Mouse (Mus musculus) limb, embryonic 10.5 days (tissue): ENCODE measurements around the gene Ube2c. TPM values are rescaled to one million over a fixed set of nuclear protein-coding genes. Genes with fewer than 3 reads are reported as not detected.

ENCODE experiments used
- DNase-seq: peaks from one replicate; pipeline ENCODE4 v3.0.0-alpha.2; 2017; ENCODE audit warnings: low spot score
- H3K27ac ChIP-seq: fragments of 300-500 bp; sonication (generic); 2 replicates; pipeline ENCODE4 v1.5.1; 2016; ENCODE audit warnings: mild to moderate bottlenecking
- H3K27me3 ChIP-seq: fragments of 300-500 bp; sonication (generic); 2 replicates; pipeline ENCODE4 v1.6.1; 2016; ENCODE audit warnings: low read depth, mild to moderate bottlenecking; ENCODE audit not compliant: poor library complexity, severe bottlenecking
- H3K36me3 ChIP-seq: fragments of 300-500 bp; sonication (generic); 2 replicates; pipeline ENCODE4 v1.6.1; 2016; ENCODE audit warnings: mild to moderate bottlenecking, moderate library complexity
- H3K4me1 ChIP-seq: fragments of 300-500 bp; sonication (generic); 2 replicates; pipeline ENCODE4 v1.6.1; 2016
- H3K4me3 ChIP-seq: fragments of 300-500 bp; sonication (generic); 2 replicates; pipeline ENCODE4 v1.5.1; 2016; ENCODE audit warnings: mild to moderate bottlenecking, moderate library complexity
- H3K9me3 ChIP-seq: fragments of 300-500 bp; sonication (generic); replicated peaks from 2 replicates; pipeline ENCODE4 v1.6.1; 2016; ENCODE audit warnings: mild to moderate bottlenecking
- whole genome bisulfite sequencing: fragments of 180-500 bp; shearing (Covaris S2); methylation state at CpG from one replicate; pipeline ENCODE4 v1.1.7; 2016; 5-methylcytosine and 5-hydroxymethylcytosine counted together
- polyA plus RNA-seq: library from polyadenylated mRNA; unstranded; fragments of >200 nt; fragmentation: Nextera tagmentation; extraction: Ambion mirVana; gene quantifications from 2 replicates; pipeline ENCODE4 v1.2.1, GENCODE M21; 2016

Gene Ube2c
- polyA plus RNA-seq, 1 experiment from 2014 or later: 617 TPM

DNA sequence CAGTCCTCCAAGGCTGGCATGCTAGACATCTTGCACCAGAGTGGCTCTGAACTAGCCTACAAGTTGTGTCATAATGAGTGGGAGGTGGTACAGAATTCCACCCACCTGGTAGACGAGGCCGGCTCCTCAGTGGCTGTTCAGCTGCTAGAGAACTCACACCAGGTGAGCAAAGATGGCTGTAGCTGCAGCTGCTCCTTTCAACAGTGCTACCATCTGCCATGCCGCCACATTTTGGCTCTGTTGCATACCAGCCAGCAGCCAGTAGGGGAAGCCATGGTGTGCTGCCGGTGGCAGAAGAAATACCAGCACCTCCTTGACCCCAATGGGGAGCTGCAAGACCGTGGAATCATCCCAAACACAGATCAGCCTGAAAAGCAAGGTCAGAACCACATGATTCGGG lies 51.4 kb downstream of the Ube2c start:
- no peak for DNase-seq
- Histone ChIP-seq H3K9me3 (no peaks in the 10 kb centered on the region), H3K4me1 (peaks cover 12% of the 10 kb centered on the region), H3K4me3 (no peak overlapping the region), H3K36me3 (peaks cover 39% of the 10 kb centered on the region), H3K27me3 (no peaks in the 10 kb centered on the region), H3K27ac (no peak overlapping the region)
- WGBS: 85% methylated on average over 6 of the region's 6 CpGs

DNA sequence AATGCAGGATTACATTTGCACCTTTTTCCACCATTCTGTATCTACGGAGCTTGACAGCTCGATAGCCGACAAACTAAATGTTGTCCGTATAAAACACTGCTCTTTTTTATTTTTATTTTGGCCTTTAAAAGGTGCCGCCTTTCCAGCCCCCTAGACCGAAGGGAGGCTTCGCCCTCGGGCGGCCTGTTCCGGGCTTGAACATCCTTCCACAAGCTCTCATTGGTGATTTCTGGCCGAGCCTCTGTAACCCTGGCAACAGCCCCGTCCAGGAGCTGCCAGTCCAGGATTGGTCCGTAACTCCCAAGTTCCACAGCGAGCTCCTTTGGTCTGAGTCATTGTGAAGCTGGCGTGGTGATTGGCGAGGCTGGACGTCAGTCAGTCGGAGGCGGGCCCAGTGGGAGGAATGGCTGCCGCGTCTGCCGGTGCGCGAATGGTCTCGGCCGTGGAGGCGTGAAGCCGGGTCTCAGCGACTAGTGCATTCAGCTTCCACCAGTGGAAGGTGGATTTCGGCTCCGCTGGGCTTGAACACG lies 53.0 kb downstream of the Ube2c start, which contains the start of gene Zswim1:
Gene Zswim1, plus strand, starts transcription at position 51 of the 530 bp plus-strand sequence.
- Histone ChIP-seq H3K4me3 (peak within 1 kb of the TSS; percentile 85), H3K9me3 (no peaks in the 10 kb centered on the region), H3K36me3 (peaks cover 56% of the 10 kb centered on the region), H3K27ac (peak within 1 kb of the TSS; percentile 85), H3K4me1 (peaks cover 12% of the 10 kb centered on the region), H3K27me3 (no peaks in the 10 kb centered on the region)
- peak; percentile 98 for DNase-seq
- 1% methylated on average over 32 of the region's 32 CpGs for WGBS

DNA sequence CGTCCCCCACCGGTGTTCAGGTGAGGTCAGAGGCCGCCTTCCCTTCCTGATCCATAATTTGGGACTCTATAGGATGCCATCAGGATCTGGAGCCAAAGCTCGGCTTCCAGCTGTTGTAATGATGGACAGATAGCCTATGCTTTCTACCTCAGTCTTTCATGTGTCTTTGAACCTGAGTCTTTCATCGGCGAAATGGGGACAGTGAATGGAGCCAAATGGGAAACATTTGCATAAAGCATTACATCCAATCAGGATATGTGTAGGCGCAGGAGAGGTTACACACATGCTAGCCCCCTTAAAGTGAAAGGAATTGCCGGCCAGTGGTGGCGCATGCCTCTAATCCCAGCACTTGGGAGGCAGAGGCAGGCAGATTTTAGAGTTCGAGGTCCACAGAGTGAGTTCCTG lies 53.5 kb downstream of the Ube2c start:
- Histone ChIP-seq H3K36me3 (peaks cover 60% of the 10 kb centered on the region), H3K9me3 (no peaks in the 10 kb centered on the region), H3K27me3 (no peaks in the 10 kb centered on the region), H3K27ac (peak overlapping the region; percentile 85), H3K4me1 (peaks cover 12% of the 10 kb centered on the region), H3K4me3 (peak overlapping the region; percentile 85)
- no peak for DNase-seq
- 4% methylated on average over 10 of the region's 10 CpGs for WGBS

DNA sequence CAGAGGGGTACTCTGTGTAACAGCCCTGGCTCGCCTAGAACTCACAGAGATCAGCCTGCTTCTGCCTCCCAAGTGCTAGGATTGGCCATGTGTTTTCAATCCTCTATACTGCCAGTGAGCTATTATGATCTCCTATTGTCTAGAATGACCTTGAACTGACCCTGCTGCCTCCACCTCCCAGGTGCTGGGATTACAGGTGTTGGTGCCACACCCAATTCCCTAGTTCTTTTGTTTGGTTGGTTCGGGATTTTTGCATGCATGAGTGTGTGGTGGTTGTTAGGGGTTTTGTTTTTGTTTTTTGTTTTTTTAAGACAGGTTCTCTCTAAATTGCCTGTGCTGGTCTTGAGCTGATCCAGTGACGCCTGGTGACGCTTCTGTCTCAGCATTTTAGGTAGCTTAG lies 54.3 kb downstream of the Ube2c start:
- peaks cover 67% of the 10 kb centered on the region for H3K36me3 ChIP-seq
- no peak overlapping the region for H3K27ac ChIP-seq
- 97% methylated on average over 4 of the region's 4 CpGs for WGBS
- H3K9me3 ChIP-seq: no peaks in the 10 kb centered on the region
- no peaks in the 10 kb centered on the region for H3K27me3 ChIP-seq
- DNase-seq: no peak
- H3K4me3 ChIP-seq: peak overlapping the region; percentile 85; the same call in 1 of the 2 replicates
- H3K4me1 ChIP-seq: peaks cover 12% of the 10 kb centered on the region

DNA sequence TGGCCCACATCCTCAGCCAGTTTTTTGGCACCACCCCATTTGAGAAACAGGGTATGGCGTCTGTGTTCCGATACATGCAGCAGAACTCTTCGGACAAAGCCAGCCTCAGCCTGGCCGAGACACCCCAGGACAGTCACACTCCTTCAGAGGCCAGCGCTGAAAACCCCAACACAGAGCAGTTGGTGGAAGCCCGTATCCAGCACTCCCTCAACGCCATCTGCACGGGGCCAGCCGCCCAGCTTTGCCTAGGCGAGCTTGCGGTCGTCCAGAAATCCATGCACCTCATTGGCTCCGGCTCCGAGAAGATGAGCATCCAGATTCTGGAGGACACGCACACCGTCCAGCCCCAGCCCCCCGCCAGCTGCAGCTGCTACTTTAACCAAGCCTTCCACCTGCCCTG lies 55.8 kb downstream of the Ube2c start:
- H3K27me3 ChIP-seq: no peaks in the 10 kb centered on the region
- no peaks in the 10 kb centered on the region for H3K9me3 ChIP-seq
- H3K36me3 ChIP-seq: peaks cover 61% of the 10 kb centered on the region
- DNase-seq: no peak
- H3K4me3 ChIP-seq: no peak overlapping the region
- 95% methylated on average over 17 of the region's 17 CpGs for WGBS
- no peak overlapping the region for H3K27ac ChIP-seq
- peaks cover 12% of the 10 kb centered on the region for H3K4me1 ChIP-seq

DNA sequence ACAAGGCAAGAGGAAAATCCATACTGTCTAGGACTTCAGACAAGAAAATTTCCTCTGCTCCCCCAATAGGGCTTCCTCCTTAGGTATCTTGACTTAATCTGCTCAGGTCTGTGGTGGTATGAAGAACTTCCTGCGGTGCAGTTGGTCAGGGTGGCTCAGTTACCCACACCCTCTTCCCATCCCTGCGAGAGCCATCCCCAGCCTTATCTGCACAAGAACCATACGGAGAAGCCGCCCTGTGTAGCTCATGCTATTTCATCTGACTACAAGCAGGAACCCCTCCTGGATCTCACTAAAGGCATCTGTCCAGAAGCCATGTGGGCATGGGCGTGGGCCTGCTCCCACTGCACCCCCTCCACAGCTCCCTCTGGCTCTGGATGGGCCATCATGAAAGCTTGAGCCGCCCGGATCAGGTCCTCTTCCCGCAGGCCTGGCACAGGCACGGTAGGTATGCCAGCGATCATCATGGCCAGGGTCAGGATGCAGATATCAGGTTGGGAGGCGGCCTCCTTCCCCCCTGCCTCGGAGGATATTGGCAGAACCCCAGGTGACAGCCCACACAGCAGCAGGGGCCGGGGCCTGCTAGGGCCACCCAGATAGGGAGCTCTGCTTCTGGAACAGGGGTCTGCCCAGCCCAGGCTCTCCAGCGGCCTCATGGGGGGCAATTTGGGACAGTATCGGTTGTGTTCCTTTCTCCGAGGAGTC lies 57.6 kb downstream of the Ube2c start:
- Histone ChIP-seq H3K27ac (no peak overlapping the region), H3K4me1 (peaks cover 10% of the 10 kb centered on the region), H3K9me3 (no peaks in the 10 kb centered on the region), H3K27me3 (no peaks in the 10 kb centered on the region), H3K36me3 (peaks cover 47% of the 10 kb centered on the region), H3K4me3 (no peak overlapping the region; the same call in 1 of the 2 replicates)
- 89% methylated on average over 16 of the region's 16 CpGs for WGBS
- DNase-seq: no peak

Other genes with a start within 250 kb of the Ube2c start
- 35.5 and 40.0 TPM in 2 replicates for gene Wfdc2, start 207.5 kb upstream of the Ube2c start, polyA plus RNA-seq
- not detected in 2 replicates for gene Spint3, start 196.4 kb upstream of the Ube2c start, polyA plus RNA-seq
- gene Wfdc6a, start 184.5 kb upstream of the Ube2c start, polyA plus RNA-seq: not detected in 2 replicates
- gene Eppin, start 176.3 kb upstream of the Ube2c start, polyA plus RNA-seq: not detected in 2 replicates
- gene Wfdc6b, start 156.4 kb upstream of the Ube2c start, polyA plus RNA-seq: not detected in 2 replicates
- gene Wfdc8, start 156.3 kb upstream of the Ube2c start, polyA plus RNA-seq: not detected in 2 replicates
- gene Wfdc16, start 131.1 kb upstream of the Ube2c start, polyA plus RNA-seq: not detected in 2 replicates
- gene Wfdc10, start 113.9 kb upstream of the Ube2c start, polyA plus RNA-seq: not detected in 2 replicates
- gene Wfdc9, start 113.3 kb upstream of the Ube2c start, polyA plus RNA-seq: not detected in 2 replicates
- not detected in 2 replicates for gene Wfdc11, start 95.8 kb upstream of the Ube2c start, polyA plus RNA-seq
- gene Wfdc13, start 84.8 kb upstream of the Ube2c start, polyA plus RNA-seq: not detected in 2 replicates
- gene Spint4, start 71.4 kb upstream of the Ube2c start, polyA plus RNA-seq: not detected in 2 replicates
- not detected in 2 replicates for gene Spint5, start 54.6 kb upstream of the Ube2c start, polyA plus RNA-seq
- 0.95 and 0.98 TPM in 2 replicates for gene Wfdc3, start 24.0 kb upstream of the Ube2c start, polyA plus RNA-seq
- 93.1 and 93.2 TPM in 2 replicates for gene Dnttip1, start 23.9 kb upstream of the Ube2c start, polyA plus RNA-seq
- gene Tnnc2, start 10.1 kb downstream of the Ube2c start, polyA plus RNA-seq: 0.79 and 1.3 TPM in 2 replicates
- 9.0 and 12.2 TPM in 2 replicates for gene Snx21, start 15.9 kb downstream of the Ube2c start, polyA plus RNA-seq
- 14.7 and 18.4 TPM in 2 replicates for gene Acot8, start 35.0 kb downstream of the Ube2c start, polyA plus RNA-seq
- 9.1 and 9.9 TPM in 2 replicates for gene Zswim3, start 35.2 kb downstream of the Ube2c start, polyA plus RNA-seq
- gene Zswim1, start 52.8 kb downstream of the Ube2c start, polyA plus RNA-seq: 24.3 and 24.6 TPM in 2 replicates
- 0.36 TPM in 1 of 2 replicates, not detected in the other for gene Spata25, start 58.6 kb downstream of the Ube2c start, polyA plus RNA-seq
- gene Ctsa, start 63.0 kb downstream of the Ube2c start, polyA plus RNA-seq: 93.0 and 105 TPM in 2 replicates
- gene Neurl2, start 63.6 kb downstream of the Ube2c start, polyA plus RNA-seq: 4.0 and 6.9 TPM in 2 replicates
- 20.2 and 24.9 TPM in 2 replicates for gene Pltp, start 87.8 kb downstream of the Ube2c start, polyA plus RNA-seq
- gene Pcif1, start 109.4 kb downstream of the Ube2c start, polyA plus RNA-seq: 73.7 and 86.7 TPM in 2 replicates
- 18.0 and 21.3 TPM in 2 replicates for gene Zfp335, start 141.9 kb downstream of the Ube2c start, polyA plus RNA-seq
- gene Mmp9, start 170.9 kb downstream of the Ube2c start, polyA plus RNA-seq: 0.31 and 0.33 TPM in 2 replicates
- 0.83 and 1.0 TPM in 2 replicates for gene Slc12a5, start 190.9 kb downstream of the Ube2c start, polyA plus RNA-seq